Mouse (Mus musculus) skeletal muscle tissue, adult 2 months (tissue): Measurements from ENCODE around the gene 4933402N22Rik.
"Not testable (repeated sequence)": the region's sequence is repeated elsewhere in the genome, so short reads cannot be mapped to it uniquely, and the experiment has no call there.

Source experiments
- DNase-seq: peaks from one replicate; pipeline ENCODE4 v3.0.0-alpha.2; 2012; ENCODE audit warnings: low read depth, low spot score

The 4933402N22Rik gene

GRCm38 (mm10) chr5:11917743-11918142 is at the start of gene 4933402N22Rik:
Gene 4933402N22Rik, plus strand, starts transcription at chr5:11918043.
- not testable (repeated sequence) for DNase-seq

GRCm38 (mm10) chr5:11923790-11924189 is 5.9 kb downstream of the 4933402N22Rik start:
- DNase-seq: not testable (repeated sequence)
